Mouse (Mus musculus): ENCODE results near the gene Aldh3b2. TPM values are rescaled to one million over a fixed set of nuclear protein-coding genes. Genes with fewer than 3 reads are reported as not detected.
A peak's percentile ranks its signal among the peaks of the same experiment; 100 is the strongest.

Aldh3b2 gene
- total RNA-seq, 2 experiments from 2014 or later = 0.93 to 1.5 TPM

GRCm38 (mm10) chr19:4018743-4019583, 46.8 kb downstream of the Aldh3b2 start:
- DNase-seq (ENCODE audit: extremely low spot score in 1 of 2, low spot score in 2 of 2) = peak; percentile 68 to 75
- intact Hi-C loops (cut with DNase I) = loop anchor here (1.0 to 5.0 kb wide), 3 partner anchors 29 to 208 kb away; partner anchors contain the start of gene Gpr152
- TF ChIP-seq CTCF (IDR thresholded peaks at IDR 0.05) = peak; percentile 91
- no peak overlapping the region for H3K4me3 ChIP-seq
- H3K27ac ChIP-seq = peak overlapping the region; percentile 53; the same call in 1 of the 2 replicates

- no peak overlapping the region for H3K27ac ChIP-seq
- TF ChIP-seq CTCF (IDR thresholded peaks at IDR 0.05) = no peak
- DNase-seq (ENCODE audit: extremely low spot score in 1 of 2, low spot score in 2 of 2) = no peak
- no peak overlapping the region for H3K4me3 ChIP-seq
- intact Hi-C loops (cut with DNase I) = no loop called here
Measured at GRCm38 (mm10) chr19:4023185-4023584, 51.1 kb downstream of the Aldh3b2 start.

GRCm38 (mm10) chr19:4027576-4027975, 55.4 kb downstream of the Aldh3b2 start:
- intact Hi-C loops (cut with DNase I) = no loop called here
- Histone ChIP-seq H3K4me3 (no peak overlapping the region), H3K27ac (peak overlapping the region; percentile 55; the same call in 1 of the 2 replicates)
- DNase-seq (ENCODE audit: extremely low spot score in 1 of 2, low spot score in 2 of 2) = no peak
- no peak for TF ChIP-seq CTCF (IDR thresholded peaks at IDR 0.05)

Other genes with a start within 250 kb of the Aldh3b2 start
- gene Kmt5b, start 204.9 kb upstream of the Aldh3b2 start, total RNA-seq (2021) = 10 to 100 TPM; 52.4 to 52.6 TPM
- gene Chka, start 120.6 kb upstream of the Aldh3b2 start, total RNA-seq (2021) = 100 to 1,000 TPM in 1 of 2 experiments, 10 to 100 TPM in 1; 96.7 to 120 TPM
- gene Tcirg1, start 65.2 kb upstream of the Aldh3b2 start, total RNA-seq (2021) = 10 to 100 TPM; 14.9 to 20.1 TPM
- gene Ndufs8, start 59.6 kb upstream of the Aldh3b2 start, total RNA-seq (2021) = 100 to 1,000 TPM; 129 to 133 TPM
- gene Aldh3b1, start 42.5 kb upstream of the Aldh3b2 start, total RNA-seq (2021) = 1 to 10 TPM; 2.3 to 3.3 TPM
- 10 to 100 TPM; 12.9 to 16.3 TPM for gene Unc93b1, start 37.1 kb upstream of the Aldh3b2 start, total RNA-seq (2021)
- gene Aldh3b3, start 13.7 kb upstream of the Aldh3b2 start, total RNA-seq (2021) = under 1 TPM in 1 of 2 experiments, not detected in 1; 0.11 TPM
- gene Acy3, start 14.2 kb downstream of the Aldh3b2 start, total RNA-seq (2021) = 1 to 10 TPM; 3.3 to 4.1 TPM
- not detected for gene Tbx10, start 20.4 kb downstream of the Aldh3b2 start, total RNA-seq (2021)
- gene Nudt8, start 28.3 kb downstream of the Aldh3b2 start, total RNA-seq (2021) = 10 to 100 TPM in 1 of 2 experiments, 1 to 10 TPM in 1; 8.3 to 10.2 TPM
- 1 to 10 TPM; 1.8 TPM for gene Gm49405, start 28.3 kb downstream of the Aldh3b2 start, total RNA-seq (2021)
- 1 to 10 TPM; 4.8 to 5.9 TPM for gene Doc2g, start 31.0 kb downstream of the Aldh3b2 start, total RNA-seq (2021)
- 100 to 1,000 TPM; 242 to 257 TPM for gene Ndufv1, start 40.5 kb downstream of the Aldh3b2 start, total RNA-seq (2021)
- 100 to 1,000 TPM; 299 to 324 TPM for gene Gstp1, start 65.7 kb downstream of the Aldh3b2 start, total RNA-seq (2021)
- gene Gstp2, start 73.7 kb downstream of the Aldh3b2 start, total RNA-seq (2021) = 10 to 100 TPM; 39.5 to 52.8 TPM
- not detected for gene Gstp3, start 87.2 kb downstream of the Aldh3b2 start, total RNA-seq (2021)
- not detected for gene Cabp2, start 109.2 kb downstream of the Aldh3b2 start, total RNA-seq (2021)
- gene Cdk2ap2, start 124.9 kb downstream of the Aldh3b2 start, total RNA-seq (2021) = 10 to 100 TPM; 28.4 to 32.5 TPM
- gene Pitpnm1, start 127.7 kb downstream of the Aldh3b2 start, total RNA-seq (2021) = 100 to 1,000 TPM; 217 to 229 TPM
- gene Aip, start 153.5 kb downstream of the Aldh3b2 start, total RNA-seq (2021) = 100 to 1,000 TPM; 118 to 125 TPM
- not detected for gene Gpr152, start 167.5 kb downstream of the Aldh3b2 start, total RNA-seq (2021)
- gene Cabp4, start 171.7 kb downstream of the Aldh3b2 start, total RNA-seq (2021) = under 1 TPM in 1 of 2 experiments, not detected in 1; 0.26 TPM
- gene Coro1b, start 176.3 kb downstream of the Aldh3b2 start, total RNA-seq (2021) = 10 to 100 TPM; 72.6 to 82.2 TPM
- gene Ptprcap, start 181.3 kb downstream of the Aldh3b2 start, total RNA-seq (2021) = 1 to 10 TPM; 1.2 to 1.7 TPM
- 10 to 100 TPM; 34.0 to 46.8 TPM for gene Rps6kb2, start 191.0 kb downstream of the Aldh3b2 start, total RNA-seq (2021)
- gene Carns1, start 203.2 kb downstream of the Aldh3b2 start, total RNA-seq (2021) = 1 to 10 TPM; 6.9 to 7.3 TPM
- 1 to 10 TPM; 1.4 to 1.5 TPM for gene Tbc1d10c, start 219.0 kb downstream of the Aldh3b2 start, total RNA-seq (2021)
- 100 to 1,000 TPM; 293 to 306 TPM for gene Ppp1ca, start 219.7 kb downstream of the Aldh3b2 start, total RNA-seq (2021)
- gene Rad9a, start 229.3 kb downstream of the Aldh3b2 start, total RNA-seq (2021) = 10 to 100 TPM in 1 of 2 experiments, 1 to 10 TPM in 1; 8.7 to 10.1 TPM
- gene Clcf1, start 241.9 kb downstream of the Aldh3b2 start, total RNA-seq (2021) = 1 to 10 TPM; 1.3 to 2.1 TPM
- not detected for gene AC109138.7, start 242.0 kb downstream of the Aldh3b2 start, total RNA-seq (2021)